Mouse (Mus musculus) embryo, embryonic 10 days (tissue): ENCODE measurements around the gene Mgea5.
A peak's percentile ranks its signal among the peaks of the same experiment; 100 is the strongest.

ENCODE experiments used
- DNase-seq: peaks from one replicate; pipeline ENCODE4 v3.0.0-alpha.2; 2015; ENCODE audit warnings: low spot score

The Mgea5 gene

DNA sequence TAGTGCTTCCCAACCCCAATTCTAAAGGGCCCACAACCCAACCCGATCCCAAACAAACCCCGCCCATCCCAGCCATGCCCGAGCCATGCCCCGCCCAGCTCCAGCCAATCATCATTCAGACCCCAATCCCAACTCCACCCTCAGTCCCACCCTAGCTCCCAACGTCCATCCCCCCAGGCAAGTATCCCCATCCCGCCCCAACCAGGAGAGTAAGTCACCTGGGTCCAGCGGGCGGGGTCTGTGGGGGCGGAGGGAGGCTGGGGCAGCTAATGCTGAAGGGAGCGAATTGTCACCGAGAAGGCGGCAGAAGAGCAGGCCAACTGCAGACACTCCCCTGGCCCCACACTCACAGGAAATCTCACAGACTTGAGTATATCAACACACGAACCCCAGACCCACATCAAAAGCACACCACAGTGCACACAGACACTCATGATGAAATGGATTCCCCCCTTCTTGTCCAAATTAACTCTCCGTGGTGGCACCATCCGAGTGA, 12.5 kb upstream of the Mgea5 start:
- peak; percentile 63 for DNase-seq

- no peak for DNase-seq
Measured at GRCm38 (mm10) chr19:45795406-45795944, 11.8 kb upstream of the Mgea5 start.

GRCm38 (mm10) chr19:45794718-45795117, 11.1 kb upstream of the Mgea5 start:
- no peak for DNase-seq

DNA sequence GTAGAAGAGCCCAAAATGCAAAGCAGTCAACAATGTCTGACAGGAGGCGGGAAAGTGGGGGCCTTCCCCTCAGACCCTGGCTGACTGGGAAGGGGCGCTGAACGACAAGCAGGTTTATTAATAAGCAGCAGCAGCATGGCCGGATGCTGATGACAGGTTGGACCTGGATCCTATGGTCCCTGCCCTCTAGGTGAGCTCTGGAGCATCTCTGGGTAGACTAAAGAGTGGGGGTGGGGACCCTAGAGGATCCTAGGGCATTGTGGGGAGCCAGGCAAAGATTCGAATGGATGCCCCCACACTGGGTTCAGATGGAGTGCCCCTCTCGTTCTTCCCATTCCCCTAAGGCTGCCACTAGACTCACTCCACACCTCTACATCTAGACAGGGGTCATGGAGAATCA, 8.8 kb upstream of the Mgea5 start:
- DNase-seq: no peak

DNA sequence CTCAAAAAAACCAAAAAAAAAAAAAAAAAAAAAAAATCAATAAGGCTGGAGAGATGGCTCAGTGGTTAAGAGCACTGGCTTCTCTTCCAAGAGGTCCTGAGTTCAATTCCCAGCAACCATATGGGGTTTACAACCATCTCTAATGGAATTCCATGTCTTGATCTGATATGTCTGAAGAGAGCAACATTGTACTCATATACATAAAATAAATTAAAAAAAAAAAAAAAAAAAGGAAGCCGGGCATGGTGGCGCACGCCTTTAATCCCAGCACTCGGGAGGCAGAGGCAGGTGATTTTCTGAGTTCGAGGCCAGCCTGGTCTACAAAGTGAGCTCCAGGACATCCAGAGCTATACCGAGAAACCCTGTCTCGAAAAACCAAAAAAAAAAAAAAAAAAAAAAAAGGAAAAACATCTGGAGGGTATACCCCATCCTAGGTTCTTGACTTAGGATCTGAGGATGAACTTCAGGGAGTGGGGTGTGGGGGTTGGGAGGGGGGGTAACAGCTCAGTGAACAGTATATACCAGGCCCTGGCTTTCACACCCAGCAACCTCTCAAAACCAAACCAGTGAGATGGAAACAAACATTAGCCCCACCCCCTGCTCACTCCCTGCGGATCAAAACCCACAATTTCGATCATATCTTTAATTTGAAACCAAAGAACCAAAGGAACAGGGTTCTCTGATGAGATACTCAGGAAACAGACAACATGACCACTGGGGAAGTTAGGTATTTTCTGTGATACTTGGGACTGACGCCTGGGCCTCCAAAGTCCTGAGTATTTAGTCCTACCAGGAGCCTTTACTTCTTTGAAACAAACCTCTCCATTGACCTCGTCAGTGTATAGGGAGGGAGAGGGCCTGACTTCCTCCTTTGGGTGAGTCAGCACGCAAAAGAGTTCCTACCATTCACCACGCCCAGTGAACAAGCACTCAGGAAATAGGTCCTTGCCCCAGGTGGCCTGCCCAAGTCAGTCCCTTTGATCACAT, 6.5 kb upstream of the Mgea5 start:
- no peak for DNase-seq

DNA sequence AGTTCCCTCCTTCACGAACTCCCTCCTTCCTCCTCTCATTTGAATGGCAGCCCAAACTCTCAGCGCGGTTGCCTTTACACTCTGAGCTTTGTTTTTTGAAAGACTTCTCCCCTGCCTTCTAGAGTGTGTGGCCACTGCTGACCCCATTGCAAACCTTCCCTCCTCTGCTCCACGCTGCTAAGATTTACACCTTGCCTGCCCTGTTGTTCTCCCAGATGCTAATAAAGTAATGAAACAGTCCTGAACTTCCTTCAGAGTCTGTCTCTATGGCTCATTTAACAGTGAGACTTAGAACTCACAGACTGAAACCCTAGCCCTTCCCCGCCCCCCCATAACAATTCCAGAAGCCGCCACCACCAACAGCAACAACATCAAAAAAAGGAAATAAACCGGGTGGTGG, 5.7 kb upstream of the Mgea5 start:
- no peak for DNase-seq

DNA sequence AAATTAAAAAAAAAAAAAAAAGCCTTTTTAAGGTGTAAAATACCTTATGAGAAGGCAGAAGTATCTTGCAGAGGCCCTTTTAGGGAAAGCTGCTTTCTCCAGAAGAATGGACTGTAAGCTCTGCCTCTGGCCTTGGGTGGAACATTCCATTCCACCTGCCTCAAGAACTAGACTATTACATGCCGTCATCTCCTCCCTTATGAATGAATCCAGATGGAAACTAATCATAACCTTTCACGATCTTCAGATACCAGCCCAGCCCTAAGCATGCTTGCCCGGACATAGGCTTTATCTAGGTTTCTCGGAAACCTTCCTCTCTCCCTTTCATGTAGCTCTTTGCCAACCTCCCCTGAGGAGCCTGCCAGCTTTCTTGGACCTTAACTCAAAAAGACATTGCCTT, 4.7 kb upstream of the Mgea5 start:
- no peak for DNase-seq

DNA sequence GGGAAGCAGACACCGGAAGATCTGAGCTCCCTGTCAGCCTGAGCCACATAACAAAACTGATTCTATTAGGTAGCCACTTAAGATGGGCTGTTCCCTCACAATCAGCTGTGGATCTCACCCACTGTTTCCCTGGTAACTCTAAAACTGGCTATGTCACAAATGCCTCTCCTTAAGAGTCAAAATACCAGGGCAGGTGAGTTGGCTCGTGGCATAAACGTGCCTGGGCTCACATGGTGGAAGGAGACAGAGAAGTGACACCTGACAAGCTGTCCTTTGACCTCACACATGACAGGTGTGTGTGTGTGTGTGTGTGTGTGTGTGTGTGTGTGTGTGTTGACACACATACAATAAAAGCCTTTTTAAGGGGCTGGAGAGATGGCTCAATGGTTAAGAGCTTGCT, 3.8 kb upstream of the Mgea5 start:
- DNase-seq: no peak

DNA sequence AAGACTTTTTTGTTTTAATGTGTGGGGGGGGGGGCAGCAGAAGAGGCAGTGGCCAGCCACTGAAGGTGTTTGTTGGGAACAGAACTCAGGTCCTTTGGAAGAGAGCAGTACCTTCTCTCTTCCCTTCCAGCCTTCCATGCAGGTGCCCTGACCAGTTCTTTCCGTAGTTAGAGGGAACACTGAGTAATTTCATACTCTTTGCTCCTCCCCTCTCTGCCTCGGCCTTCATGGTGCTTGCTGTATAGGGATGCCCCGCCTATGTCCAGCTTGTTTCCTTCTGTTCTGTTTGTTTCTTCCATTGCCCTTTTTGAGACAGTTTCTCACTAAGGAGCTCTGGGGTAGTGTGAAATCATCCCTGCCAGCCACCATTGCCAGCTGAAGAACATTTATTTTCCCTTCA, 1.8 kb upstream of the Mgea5 start:
- no peak for DNase-seq

GRCm38 (mm10) chr19:45783933-45784576, 418 bp upstream of the Mgea5 start:
- peak; percentile 15 for DNase-seq

GRCm38 (mm10) chr19:45782315-45783001, 1.2 kb downstream of the Mgea5 start:
- DNase-seq: peak; percentile 80

DNA sequence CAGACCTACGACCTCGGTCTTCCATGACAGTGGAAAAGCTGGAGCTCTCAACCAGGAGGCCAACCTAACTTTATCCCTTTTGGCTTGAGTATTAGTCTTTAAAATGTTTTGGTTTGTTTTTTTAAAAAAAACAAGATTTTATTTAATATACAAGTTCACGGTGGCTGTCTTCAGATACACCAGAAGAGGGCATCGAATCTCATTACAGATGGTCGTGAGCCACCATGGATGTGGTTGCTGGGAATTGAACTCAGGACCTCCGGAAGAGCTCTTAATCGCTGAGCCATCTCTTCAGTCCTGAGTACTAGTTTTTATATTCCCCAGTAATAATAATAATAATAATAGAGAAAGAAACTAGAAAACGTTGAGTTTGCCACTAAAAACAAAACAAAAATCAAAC, 2.0 kb downstream of the Mgea5 start:
- DNase-seq: no peak

DNA sequence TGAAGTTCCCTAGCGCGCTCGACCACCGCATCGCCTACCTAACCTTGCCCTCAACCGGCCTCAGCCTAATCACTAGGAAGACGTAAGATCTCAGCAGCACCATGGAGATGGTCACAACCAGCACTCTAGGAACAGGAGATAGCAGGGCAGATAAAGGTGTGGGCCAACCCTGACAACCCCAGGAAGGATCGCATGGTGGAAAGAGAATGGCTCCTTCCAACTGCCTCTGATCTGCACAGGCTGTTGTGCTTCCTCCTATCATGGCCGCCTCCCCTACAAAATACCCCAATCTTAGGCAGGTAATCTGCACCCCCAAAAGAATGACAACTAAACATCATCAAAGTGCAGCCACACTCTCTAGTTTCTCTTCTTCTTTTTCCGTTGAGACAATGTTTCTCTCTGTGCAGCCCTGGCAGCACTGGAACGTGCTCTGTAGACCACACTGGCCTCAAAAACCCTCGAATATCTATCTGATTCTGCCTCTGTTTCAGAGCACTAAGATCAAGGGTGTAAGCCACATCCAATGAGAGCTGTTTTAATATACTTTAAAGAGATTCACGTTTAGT, 3.2 kb downstream of the Mgea5 start:
- no peak for DNase-seq

DNA sequence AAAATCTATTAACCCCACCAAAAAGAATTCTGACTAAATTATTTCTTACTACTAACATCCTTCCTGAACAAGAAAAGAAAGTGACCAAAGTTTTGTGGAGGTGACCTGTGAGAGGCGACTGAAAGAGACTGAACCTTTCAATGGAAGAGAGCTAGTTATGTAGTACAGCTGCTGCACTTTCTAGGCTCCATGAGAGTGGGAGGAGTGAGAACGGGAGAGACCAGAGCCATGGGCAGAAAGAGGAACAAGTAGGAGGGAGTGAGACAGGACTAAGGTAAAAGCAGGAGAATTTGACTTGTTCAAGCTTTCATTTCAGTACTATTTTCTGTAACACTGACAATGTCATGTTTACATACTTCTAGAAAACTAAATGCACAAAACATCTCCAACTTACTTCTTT, 8.2 kb downstream of the Mgea5 start:
- no peak for DNase-seq

DNA sequence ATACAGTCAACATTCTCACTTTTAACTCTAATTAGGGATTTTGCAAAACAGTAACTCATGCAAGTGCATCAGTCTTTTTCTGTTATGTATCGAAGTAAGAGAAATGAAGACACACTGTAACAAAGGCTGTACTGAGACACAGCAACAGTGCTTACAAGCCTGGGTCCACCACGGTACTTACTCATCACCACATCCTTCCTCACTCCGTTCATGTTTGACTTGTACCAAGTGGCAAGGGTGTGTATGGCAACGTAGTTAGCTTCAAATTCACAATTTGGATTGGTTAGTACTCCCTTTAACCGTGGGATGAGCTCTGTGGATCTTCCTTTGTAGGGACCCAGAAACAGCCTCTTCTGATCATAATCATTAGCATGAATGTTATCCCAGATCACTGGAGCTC, 12.1 kb downstream of the Mgea5 start:
- no peak for DNase-seq

DNA sequence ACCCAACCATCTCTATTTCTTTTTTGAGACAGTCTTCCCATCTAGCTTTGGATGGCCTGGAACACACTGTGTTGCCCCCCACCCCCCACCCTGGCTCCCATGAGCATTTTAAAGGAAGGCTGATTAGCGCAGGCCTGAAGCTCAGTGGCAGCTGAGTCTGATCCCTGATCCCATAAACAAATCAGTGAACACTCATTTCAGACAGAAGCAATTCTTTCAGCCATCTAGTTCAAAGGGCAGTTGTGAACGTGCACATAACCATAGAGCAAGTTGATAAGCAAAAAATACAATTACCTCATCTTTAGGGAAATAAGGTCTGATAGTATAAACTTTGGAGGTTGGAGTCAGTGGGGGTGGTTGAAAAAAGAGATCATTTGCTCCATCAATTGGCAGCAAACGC, 22.8 kb downstream of the Mgea5 start:
- no peak for DNase-seq

DNA sequence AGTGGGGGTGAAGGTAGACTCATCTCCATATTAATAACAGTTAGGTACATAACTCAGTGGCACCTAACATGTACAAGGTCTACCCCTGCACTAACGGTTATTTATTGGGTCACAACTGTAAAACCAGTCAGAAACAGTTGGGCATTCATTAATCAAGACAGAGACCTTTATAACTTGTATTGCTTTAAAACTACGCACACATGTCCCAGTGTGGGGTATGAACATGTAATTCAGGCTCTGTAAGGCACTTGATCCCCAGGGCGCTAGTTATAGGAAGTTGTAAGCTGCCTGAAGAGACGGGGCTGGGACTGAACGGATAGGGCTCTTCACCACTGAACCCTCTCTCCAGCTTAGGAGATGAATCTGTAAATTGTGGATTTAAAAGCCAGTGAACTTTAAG, 25.0 kb downstream of the Mgea5 start:
- no peak for DNase-seq

DNA sequence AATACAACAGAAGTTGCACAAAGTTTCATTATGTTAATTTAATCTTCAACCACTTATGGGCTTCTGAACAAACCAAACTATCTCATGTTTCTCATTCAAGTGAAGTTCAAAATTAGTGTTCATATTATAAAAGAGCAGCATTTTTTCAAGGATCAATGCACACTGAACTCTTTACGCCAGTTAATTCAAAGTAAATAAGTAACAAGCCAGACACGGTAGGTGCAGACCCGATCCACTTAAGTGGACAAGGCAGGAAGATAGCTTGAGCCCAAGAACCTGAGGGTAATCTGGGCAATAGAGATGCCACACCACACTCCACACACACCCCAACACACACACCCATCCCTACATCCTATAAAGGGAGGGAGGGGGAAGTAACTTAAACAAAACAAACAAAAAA, 30.1 kb downstream of the Mgea5 start:
- no peak for DNase-seq

DNA sequence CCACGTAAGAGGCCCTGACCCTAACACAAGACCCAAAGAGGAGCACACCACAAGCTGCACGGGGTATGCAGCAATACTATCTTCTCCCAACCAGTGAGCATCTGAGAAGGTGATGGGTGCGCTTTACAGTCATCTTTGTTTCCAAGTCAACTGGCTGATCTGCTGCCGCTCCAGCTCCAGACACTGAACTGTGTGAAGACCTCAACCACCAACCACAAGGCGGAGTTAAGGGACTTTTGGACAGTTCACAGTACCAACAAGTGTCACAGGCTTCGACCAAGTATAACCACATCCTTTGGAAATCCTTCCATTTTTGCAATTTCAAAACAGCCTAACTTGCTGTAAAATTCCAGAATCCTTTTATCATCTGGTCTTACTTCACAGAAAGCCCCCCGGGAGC, 31.8 kb downstream of the Mgea5 start:
- DNase-seq: no peak

- peak; percentile 82 for DNase-seq
Measured at GRCm38 (mm10) chr19:45749243-45750043, 34.2 kb downstream of the Mgea5 start, which contains the start of gene Npm3. Npm3 (minus strand) TSS chr19:45749591.

GRCm38 (mm10) chr19:45748691-45749242, 34.9 kb downstream of the Mgea5 start:
- DNase-seq: no peak
